Mouse (Mus musculus) liver, postnatal 0 days (tissue): ENCODE measurements around the gene Plekhm3. TPM values are rescaled to one million over a fixed set of nuclear protein-coding genes. Genes with fewer than 3 reads are reported as not detected.

Source experiments
- ATAC-seq: fragments of 200-750 bp; cut with Nextera tagmentation; 2 replicates; pipeline ENCODE4 v1.8.0; 2017; ENCODE audit warnings: mild to moderate bottlenecking, moderate library complexity
- DNase-seq: peaks from one replicate; pipeline ENCODE4 v3.0.0-alpha.2; 2016
- H3K27ac ChIP-seq: fragments of 300-500 bp; sonication (generic); 2 replicates; pipeline ENCODE4 v1.5.1; 2014; ENCODE audit warnings: antibody characterized with exemption, moderate library complexity, mild to moderate bottlenecking, low read depth
- H3K27me3 ChIP-seq: fragments of 300-500 bp; sonication (generic); 2 replicates; pipeline ENCODE4 v1.6.1; 2014; ENCODE audit warnings: low read length, control low read depth, mixed read lengths; ENCODE audit not compliant: insufficient read depth
- H3K36me3 ChIP-seq: fragments of 300-500 bp; sonication (generic); replicated peaks from 2 replicates; pipeline ENCODE4 v1.6.1; 2014; ENCODE audit warnings: mild to moderate bottlenecking, control low read depth, low read length, moderate library complexity, mixed read lengths; ENCODE audit not compliant: insufficient read depth
- H3K4me1 ChIP-seq: fragments of 300-500 bp; sonication (generic); 2 replicates; pipeline ENCODE4 v1.6.1; 2014; ENCODE audit warnings: antibody characterized with exemption, mild to moderate bottlenecking, control low read depth; ENCODE audit not compliant: insufficient read depth
- H3K4me2 ChIP-seq: fragments of 300-500 bp; sonication (generic); 2 replicates; pipeline ENCODE4 v1.6.1; 2014; ENCODE audit warnings: low read depth, mild to moderate bottlenecking, low read length, moderate library complexity, mixed read lengths
- H3K4me3 ChIP-seq: fragments of 300-500 bp; sonication (generic); 2 replicates; pipeline ENCODE4 v1.5.1; 2014; ENCODE audit warnings: low read depth, low read length
- H3K9ac ChIP-seq: fragments of 300-500 bp; sonication (generic); replicated peaks from 2 replicates; pipeline ENCODE4 v1.6.1; 2014; ENCODE audit warnings: mild to moderate bottlenecking, moderate library complexity
- H3K9me3 ChIP-seq: fragments of 300-500 bp; sonication (generic); 2 replicates; pipeline ENCODE4 v1.6.1; 2016; ENCODE audit warnings: mild to moderate bottlenecking, control low read depth, low read length, mixed read lengths
- CTCF ChIP-seq: sonication (generic); IDR thresholded peaks from 2 replicates; pipeline ENCODE4 v1.5.1; 2016; ENCODE audit warnings: antibody characterized with exemption, low read depth
- EP300 ChIP-seq: IDR thresholded peaks from 2 replicates; pipeline ENCODE4 v1.6.1; 2016; ENCODE audit warnings: antibody characterized with exemption, low read depth, mild to moderate bottlenecking
- WGBS: fragments of 180-500 bp; shearing (Covaris S2); extraction: QIAGEN DNeasy Blood & Tissue Kit; methylation state at CpG from one replicate; pipeline ENCODE4 v1.1.7; 2014; ENCODE audit not compliant: insufficient replicate concordance; 5-methylcytosine and 5-hydroxymethylcytosine counted together
- polyA plus RNA-seq: library from polyadenylated mRNA; unstranded; fragments of >200 nt; fragmentation: Nextera tagmentation; extraction: Ambion mirVana; gene quantifications from 2 replicates; pipeline ENCODE4 v1.2.1, GENCODE M21; 2015

The Plekhm3 gene
- polyA plus RNA-seq, 1 experiment from 2014 or later = 1.4 TPM

DNA sequence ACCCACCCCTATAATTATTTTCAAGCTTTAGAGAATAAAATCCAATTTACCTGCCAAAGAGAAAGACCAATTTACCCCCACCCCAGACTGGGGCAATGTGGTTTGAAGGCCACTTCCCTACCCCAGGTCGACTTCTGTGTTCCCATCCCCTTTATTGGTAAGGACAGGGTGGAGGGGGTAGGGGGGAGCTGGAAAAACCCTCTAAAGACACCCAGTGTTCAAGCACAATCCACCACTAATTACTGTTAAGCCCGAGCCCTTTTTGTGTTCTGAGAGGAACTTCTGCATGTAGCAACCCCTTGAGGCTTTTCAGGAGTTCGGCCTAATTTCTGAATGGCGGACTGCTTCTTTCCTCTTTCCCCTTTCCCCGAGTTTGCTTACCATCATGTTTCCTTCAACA is 177.2 kb downstream of the Plekhm3 start:
- no peak overlapping the region for H3K4me2 ChIP-seq
- TF ChIP-seq EP300 (no peak), CTCF (no peak)
- 55% methylated on average over 5 of the region's 5 CpGs for WGBS

DNA sequence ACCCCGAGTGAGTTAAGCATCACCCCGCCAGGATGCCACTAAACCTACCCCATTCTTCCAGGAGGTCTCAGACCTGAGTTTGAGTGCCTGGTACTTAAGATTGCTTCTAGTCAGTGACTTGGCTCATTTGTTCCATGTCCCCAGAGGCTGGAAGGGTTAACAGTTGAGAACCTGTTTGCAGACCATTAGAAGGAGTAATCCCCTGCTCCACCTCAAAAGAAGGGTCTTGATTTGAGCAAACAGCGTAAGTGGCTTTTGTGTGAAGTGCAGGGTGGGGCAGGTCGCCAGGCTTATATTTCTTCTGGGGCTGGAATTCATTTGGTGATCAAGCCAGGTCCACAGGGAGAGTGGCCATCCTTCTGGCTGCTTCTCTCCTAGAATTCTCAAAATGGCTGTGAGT is 183.3 kb downstream of the Plekhm3 start:
- Histone ChIP-seq H3K4me1 (no peaks in the 10 kb centered on the region), H3K9ac (no peak overlapping the region), H3K9me3 (no peaks in the 10 kb centered on the region), H3K27me3 (no peaks in the 10 kb centered on the region), H3K36me3 (no peaks in the 10 kb centered on the region), H3K4me2 (no peak overlapping the region), H3K4me3 (no peak overlapping the region), H3K27ac (no peak overlapping the region)
- no peak for TF ChIP-seq CTCF
- no peak for TF ChIP-seq EP300
- 74% methylated on average over 4 of the region's 4 CpGs for WGBS
- DNase-seq (no peak), ATAC-seq (no peak)

More for the DNA sequence above, 177.2 kb downstream of the Plekhm3 start:
- no peaks in the 10 kb centered on the region for H3K27me3 ChIP-seq
- no peaks in the 10 kb centered on the region for H3K36me3 ChIP-seq
- no peak overlapping the region for H3K4me3 ChIP-seq
- no peak for DNase-seq
- no peaks in the 10 kb centered on the region for H3K9me3 ChIP-seq
- H3K27ac ChIP-seq = no peak overlapping the region
- no peak overlapping the region for H3K9ac ChIP-seq
- no peaks in the 10 kb centered on the region for H3K4me1 ChIP-seq
- no peak for ATAC-seq

DNA sequence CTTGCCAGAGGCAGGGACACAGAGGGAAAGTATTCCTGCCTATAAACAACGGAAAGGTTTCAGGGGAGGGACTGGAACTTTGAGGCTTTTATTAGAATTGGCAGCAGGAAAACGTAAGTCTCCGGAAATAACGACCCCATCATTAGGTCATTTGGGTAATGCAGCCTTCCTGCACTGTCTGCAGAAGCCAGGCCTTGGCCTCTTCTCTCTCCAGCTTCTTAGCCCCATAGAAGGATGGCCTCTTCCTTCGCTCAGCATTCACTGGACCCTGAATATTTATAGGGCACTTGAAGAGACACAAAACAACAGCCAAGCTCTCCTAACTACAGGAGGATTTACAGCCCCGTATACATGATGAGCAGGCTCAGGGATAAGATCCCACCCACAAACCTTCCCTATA is 186.5 kb downstream of the Plekhm3 start:
- ATAC-seq (no peak), DNase-seq (no peak)
- H3K4me3 ChIP-seq = no peak overlapping the region
- TF ChIP-seq EP300 (no peak), CTCF (no peak)
- no peaks in the 10 kb centered on the region for H3K27me3 ChIP-seq
- WGBS = 53% methylated on average over 6 of the region's 6 CpGs
- H3K27ac ChIP-seq = no peak overlapping the region
- H3K36me3 ChIP-seq = no peaks in the 10 kb centered on the region
- H3K4me1 ChIP-seq = no peaks in the 10 kb centered on the region
- H3K4me2 ChIP-seq = no peak overlapping the region
- no peak overlapping the region for H3K9ac ChIP-seq
- no peaks in the 10 kb centered on the region for H3K9me3 ChIP-seq

DNA sequence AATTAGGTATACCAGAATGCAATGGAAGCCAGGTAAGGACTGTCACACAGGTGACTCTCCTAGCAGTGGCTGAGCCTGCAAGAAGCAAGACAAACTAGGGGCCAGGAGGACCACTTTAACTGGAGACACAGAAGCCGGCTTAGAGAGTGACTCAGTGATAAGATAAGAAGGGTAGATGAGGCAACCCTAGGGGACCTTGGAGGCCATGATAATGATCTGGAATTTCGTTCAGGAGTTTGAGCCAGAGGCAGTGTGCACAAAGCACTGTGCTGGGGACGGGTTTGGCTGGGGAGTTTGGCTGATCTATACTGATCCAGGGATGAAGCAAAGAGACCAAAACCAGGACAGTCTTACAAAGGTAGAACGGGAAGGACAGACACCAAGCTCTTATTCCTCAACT is 195.0 kb downstream of the Plekhm3 start:
- peaks cover 11% of the 10 kb centered on the region; the same call in 1 of the 2 replicates for H3K4me1 ChIP-seq
- no peak overlapping the region for H3K4me2 ChIP-seq
- TF ChIP-seq EP300 (no peak), CTCF (no peak)
- no peaks in the 10 kb centered on the region for H3K27me3 ChIP-seq
- WGBS = 52% methylated on average over 4 of the region's 4 CpGs
- no peak overlapping the region for H3K9ac ChIP-seq
- H3K9me3 ChIP-seq = no peaks in the 10 kb centered on the region
- H3K27ac ChIP-seq = no peak overlapping the region
- no peak overlapping the region for H3K4me3 ChIP-seq
- no peaks in the 10 kb centered on the region for H3K36me3 ChIP-seq
- no peak for DNase-seq
- ATAC-seq = no peak

DNA sequence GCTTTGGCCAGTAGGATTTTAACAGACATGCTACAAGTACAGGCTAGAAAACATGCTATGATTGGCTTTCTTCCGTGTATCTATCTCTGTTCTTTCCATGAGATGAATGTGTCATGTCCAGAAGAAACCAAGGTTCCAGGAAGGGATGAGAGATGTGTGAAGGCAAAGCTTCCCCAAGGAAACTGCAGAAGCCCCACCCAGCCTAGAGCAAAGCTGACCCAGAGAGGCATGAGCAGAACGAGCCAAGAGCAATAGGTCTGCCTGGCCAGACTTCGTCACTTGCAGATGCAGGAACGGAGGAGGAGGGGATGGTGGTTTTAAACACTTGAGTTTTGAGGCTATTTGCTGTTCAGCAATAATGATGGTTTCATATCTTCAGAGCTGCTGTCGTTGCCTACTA is 198.9 kb downstream of the Plekhm3 start:
- no peaks in the 10 kb centered on the region for H3K36me3 ChIP-seq
- peaks cover 23% of the 10 kb centered on the region for H3K4me1 ChIP-seq
- H3K27me3 ChIP-seq = no peaks in the 10 kb centered on the region
- DNase-seq = no peak
- no peak overlapping the region for H3K4me3 ChIP-seq
- H3K9ac ChIP-seq = no peak overlapping the region
- whole genome bisulfite sequencing = 74% methylated on average over 5 of the region's 5 CpGs
- no peak overlapping the region for H3K4me2 ChIP-seq
- no peak for ATAC-seq
- no peak overlapping the region for H3K27ac ChIP-seq
- H3K9me3 ChIP-seq = no peaks in the 10 kb centered on the region
- TF ChIP-seq CTCF (no peak), EP300 (no peak)

DNA sequence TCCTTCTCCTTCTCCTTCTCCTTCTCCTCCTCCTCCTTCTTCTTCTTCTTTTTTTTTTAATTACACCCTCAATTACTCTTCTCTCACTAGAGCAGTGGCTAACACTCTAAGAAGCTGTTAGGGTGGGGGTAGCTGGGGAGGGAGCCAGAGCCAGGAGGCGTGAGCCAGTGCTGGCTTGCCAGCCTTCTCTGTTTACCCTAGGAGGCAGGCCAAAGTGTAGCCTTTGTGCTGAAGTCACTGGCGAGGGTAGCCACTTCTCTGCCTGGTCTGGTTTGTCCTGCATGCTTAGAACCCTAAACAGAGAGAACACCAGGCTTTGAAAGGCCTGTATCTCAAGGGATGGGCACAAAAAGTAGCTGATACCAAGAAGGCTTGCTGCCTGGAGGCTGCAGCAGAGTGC is 199.4 kb downstream of the Plekhm3 start:
- Histone ChIP-seq H3K4me3 (no peak overlapping the region), H3K27ac (no peak overlapping the region), H3K4me1 (peaks cover 23% of the 10 kb centered on the region), H3K27me3 (no peaks in the 10 kb centered on the region), H3K36me3 (no peaks in the 10 kb centered on the region), H3K9ac (no peak overlapping the region), H3K4me2 (no peak overlapping the region), H3K9me3 (no peaks in the 10 kb centered on the region)
- DNase-seq (peak; percentile 21), ATAC-seq (no peak)
- no peak for TF ChIP-seq EP300
- TF ChIP-seq CTCF = no peak
- 22% methylated on average over 2 of the region's 2 CpGs for WGBS

DNA sequence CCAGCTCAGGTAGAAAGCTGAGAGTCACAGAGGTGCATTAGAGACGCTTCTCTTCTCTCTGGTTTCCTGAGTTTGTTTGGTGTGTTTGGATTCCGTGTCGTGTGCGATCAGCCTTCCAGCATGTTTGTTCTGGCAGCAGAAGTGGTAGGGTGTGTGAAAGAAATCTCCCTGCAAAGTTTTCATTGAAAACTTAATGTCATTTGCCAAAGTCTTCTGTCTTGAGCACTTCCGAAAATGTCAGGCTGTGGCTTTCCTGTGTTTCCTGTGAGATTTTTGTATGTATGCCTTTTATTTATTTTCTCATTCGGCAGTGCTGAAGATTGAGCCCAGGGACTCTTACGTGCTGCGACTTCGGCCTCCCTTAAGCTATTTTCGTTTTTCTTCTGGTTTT is 200.0 kb downstream of the Plekhm3 start:
- no peaks in the 10 kb centered on the region for H3K27me3 ChIP-seq
- DNase-seq (no peak), ATAC-seq (no peak)
- 0 out of 2 replicates have a peak overlapping the region, but pooled peaks have one; percentile 7 for H3K4me2 ChIP-seq
- H3K4me3 ChIP-seq = no peak overlapping the region
- peaks cover 23% of the 10 kb centered on the region for H3K4me1 ChIP-seq
- 26% methylated on average over 10 of the region's 10 CpGs for WGBS
- H3K9me3 ChIP-seq = no peaks in the 10 kb centered on the region
- no peak overlapping the region for H3K27ac ChIP-seq
- no peaks in the 10 kb centered on the region for H3K36me3 ChIP-seq
- TF ChIP-seq EP300 (no peak), CTCF (no peak)
- H3K9ac ChIP-seq = no peak overlapping the region
